Mouse (Mus musculus) midbrain, embryonic 15.5 days (tissue): ENCODE measurements at regions not wholly inside any gene's neighbourhood (a gene's known extent, or its start where the extent isn't known, plus 50 kb on each side); places are given as distances from the start of the nearest gene placed in this dataset.
"Not testable (repeated sequence)": the region's sequence is repeated elsewhere in the genome, so short reads cannot be mapped to it uniquely, and the experiment has no call there.

Experiments
- ATAC-seq: fragments of 200-750 bp; cut with Nextera tagmentation; replicated peaks from 2 replicates; pipeline ENCODE4 v1.8.0; 2017; ENCODE audit warnings: moderate TSS enrichment
- H3K27ac ChIP-seq: fragments of 300-500 bp; sonication (generic); 2 replicates; pipeline ENCODE4 v1.5.1; 2015; ENCODE audit warnings: mild to moderate bottlenecking, inconsistent platforms
- H3K27me3 ChIP-seq: fragments of 300-500 bp; sonication (generic); replicated peaks from 2 replicates; pipeline ENCODE4 v1.6.1; 2015; ENCODE audit warnings: inconsistent platforms
- H3K36me3 ChIP-seq: fragments of 300-500 bp; sonication (generic); replicated peaks from 2 replicates; pipeline ENCODE4 v1.6.1; 2015; ENCODE audit warnings: inconsistent platforms
- H3K4me1 ChIP-seq: fragments of 300-500 bp; sonication (generic); 2 replicates; pipeline ENCODE4 v1.6.1; 2015; ENCODE audit warnings: inconsistent platforms
- H3K4me2 ChIP-seq: fragments of 300-500 bp; sonication (generic); 2 replicates; pipeline ENCODE4 v1.6.1; 2015; ENCODE audit warnings: inconsistent platforms, mild to moderate bottlenecking, moderate library complexity
- H3K4me3 ChIP-seq: fragments of 300-500 bp; sonication (generic); 2 replicates; pipeline ENCODE4 v1.5.1; 2015; ENCODE audit warnings: mild to moderate bottlenecking, inconsistent platforms
- H3K9ac ChIP-seq: fragments of 300-500 bp; sonication (generic); 2 replicates; pipeline ENCODE4 v1.6.1; 2015; ENCODE audit warnings: mild to moderate bottlenecking, inconsistent platforms
- H3K9me3 ChIP-seq: fragments of 300-500 bp; sonication (generic); 2 replicates; pipeline ENCODE4 v1.6.1; 2016; ENCODE audit warnings: inconsistent platforms
- WGBS: fragments of 180-500 bp; shearing (Covaris S2); methylation state at CpG from one replicate; pipeline ENCODE4 v1.1.7; 2015; ENCODE audit warnings: mixed read lengths; 5-methylcytosine and 5-hydroxymethylcytosine counted together

- ATAC-seq = no peak
- Histone ChIP-seq H3K9ac (no peak overlapping the region), H3K27me3 (no peaks in the 10 kb centered on the region), H3K36me3 (no peaks in the 10 kb centered on the region), H3K4me2 (no peak overlapping the region), H3K27ac (no peak overlapping the region), H3K4me1 (peaks cover 5% of the 10 kb centered on the region; the same call in 1 of the 2 replicates), H3K4me3 (no peak overlapping the region), H3K9me3 (no peaks in the 10 kb centered on the region)
- WGBS = 70% methylated on average over 1 of the region's 1 CpGs
Measured at GRCm38 (mm10) chr2:147989616-147990015, 57.2 kb downstream of the Foxa2 start.

- H3K4me2 ChIP-seq = no peak overlapping the region
- no peak overlapping the region for H3K4me3 ChIP-seq
- H3K36me3 ChIP-seq = no peaks in the 10 kb centered on the region
- ATAC-seq = no peak
- no peaks in the 10 kb centered on the region for H3K27me3 ChIP-seq
- H3K27ac ChIP-seq = no peak overlapping the region
- peaks cover 6% of the 10 kb centered on the region; the same call in 1 of the 2 replicates for H3K4me1 ChIP-seq
- no peaks in the 10 kb centered on the region for H3K9me3 ChIP-seq
- H3K9ac ChIP-seq = no peak overlapping the region
Measured at GRCm38 (mm10) chr2:147988586-147988985, 58.2 kb downstream of the Foxa2 start.

- no peaks in the 10 kb centered on the region for H3K36me3 ChIP-seq
- H3K4me2 ChIP-seq = no peak overlapping the region
- H3K27me3 ChIP-seq = no peaks in the 10 kb centered on the region
- peaks cover 6% of the 10 kb centered on the region; the same call in 1 of the 2 replicates for H3K4me1 ChIP-seq
- no peak overlapping the region for H3K27ac ChIP-seq
- H3K9me3 ChIP-seq = no peaks in the 10 kb centered on the region
- WGBS = 83% methylated on average over 2 of the region's 2 CpGs
- no peak for ATAC-seq
- H3K4me3 ChIP-seq = no peak overlapping the region
- H3K9ac ChIP-seq = no peak overlapping the region
Measured at GRCm38 (mm10) chr2:147985261-147985575, 61.6 kb downstream of the Foxa2 start.

- no peak overlapping the region for H3K27ac ChIP-seq
- no peaks in the 10 kb centered on the region for H3K36me3 ChIP-seq
- peak; percentile 54; the same call in 1 of the 2 replicates for ATAC-seq
- no peaks in the 10 kb centered on the region for H3K27me3 ChIP-seq
- H3K4me3 ChIP-seq = no peak overlapping the region
- 34% methylated on average over 12 of the region's 12 CpGs for WGBS
- no peak overlapping the region for H3K4me2 ChIP-seq
- peaks cover 6% of the 10 kb centered on the region; the same call in 1 of the 2 replicates for H3K4me1 ChIP-seq
- H3K9ac ChIP-seq = no peak overlapping the region
- H3K9me3 ChIP-seq = no peaks in the 10 kb centered on the region
Measured at GRCm38 (mm10) chr2:147984547-147985260, 62.1 kb downstream of the Foxa2 start.

- 24% methylated on average over 6 of the region's 6 CpGs for WGBS
- Histone ChIP-seq H3K4me2 (no peak overlapping the region), H3K9me3 (no peaks in the 10 kb centered on the region), H3K9ac (no peak overlapping the region), H3K4me3 (no peak overlapping the region), H3K4me1 (peaks cover 6% of the 10 kb centered on the region; the same call in 1 of the 2 replicates), H3K27me3 (no peaks in the 10 kb centered on the region), H3K36me3 (no peaks in the 10 kb centered on the region), H3K27ac (no peak overlapping the region)
- no peak for ATAC-seq
Measured at GRCm38 (mm10) chr2:147980929-147981479, 65.8 kb downstream of the Foxa2 start.

GRCm38 (mm10) chr2:147980408-147980807 lies 66.4 kb downstream of the Foxa2 start:
- ATAC-seq = no peak
- Histone ChIP-seq H3K4me1 (peaks cover 6% of the 10 kb centered on the region; the same call in 1 of the 2 replicates), H3K27ac (no peak overlapping the region), H3K9me3 (no peaks in the 10 kb centered on the region), H3K36me3 (no peaks in the 10 kb centered on the region), H3K9ac (no peak overlapping the region), H3K4me3 (no peak overlapping the region), H3K27me3 (no peaks in the 10 kb centered on the region), H3K4me2 (no peak overlapping the region)
- 78% methylated on average over 1 of the region's 1 CpGs for WGBS

GRCm38 (mm10) chr2:147979660-147980364 lies 67.0 kb downstream of the Foxa2 start:
- H3K27me3 ChIP-seq = no peaks in the 10 kb centered on the region
- no peak overlapping the region for H3K9ac ChIP-seq
- no peak overlapping the region for H3K27ac ChIP-seq
- H3K4me3 ChIP-seq = no peak overlapping the region
- 90% methylated on average over 4 of the region's 4 CpGs for WGBS
- H3K4me2 ChIP-seq = no peak overlapping the region
- peaks cover 3% of the 10 kb centered on the region; the same call in 1 of the 2 replicates for H3K4me1 ChIP-seq
- H3K36me3 ChIP-seq = no peaks in the 10 kb centered on the region
- no peak for ATAC-seq
- H3K9me3 ChIP-seq = no peaks in the 10 kb centered on the region

GRCm38 (mm10) chr2:147979001-147979400 lies 67.8 kb downstream of the Foxa2 start:
- Histone ChIP-seq H3K36me3 (no peaks in the 10 kb centered on the region), H3K4me2 (no peak overlapping the region), H3K27me3 (no peaks in the 10 kb centered on the region), H3K9ac (no peak overlapping the region), H3K4me1 (no peaks in the 10 kb centered on the region), H3K9me3 (no peaks in the 10 kb centered on the region), H3K27ac (no peak overlapping the region), H3K4me3 (no peak overlapping the region)
- no peak for ATAC-seq
- 79% methylated on average over 1 of the region's 1 CpGs for WGBS

GRCm38 (mm10) chr2:147974776-147975175 lies 72.0 kb downstream of the Foxa2 start:
- H3K4me3 ChIP-seq = no peak overlapping the region
- 0 out of 2 replicates have a peak, but pooled peaks cover 2% of the 10 kb centered on the region for H3K27me3 ChIP-seq
- H3K36me3 ChIP-seq = no peaks in the 10 kb centered on the region
- H3K4me1 ChIP-seq = no peaks in the 10 kb centered on the region
- no peak overlapping the region for H3K27ac ChIP-seq
- H3K4me2 ChIP-seq = no peak overlapping the region
- WGBS = 74% methylated on average over 2 of the region's 2 CpGs
- ATAC-seq = no peak
- no peak overlapping the region for H3K9ac ChIP-seq
- H3K9me3 ChIP-seq = no peaks in the 10 kb centered on the region

GRCm38 (mm10) chr2:147968671-147969070 lies 78.1 kb downstream of the Foxa2 start:
- ATAC-seq = no peak
- H3K9ac ChIP-seq = no peak overlapping the region
- 19% methylated on average over 10 of the region's 10 CpGs for WGBS
- no peak overlapping the region for H3K4me3 ChIP-seq
- H3K27me3 ChIP-seq = 0 out of 2 replicates have a peak, but pooled peaks cover 8% of the 10 kb centered on the region
- no peak overlapping the region for H3K27ac ChIP-seq
- no peaks in the 10 kb centered on the region for H3K4me1 ChIP-seq
- H3K9me3 ChIP-seq = no peaks in the 10 kb centered on the region
- H3K4me2 ChIP-seq = no peak overlapping the region
- no peaks in the 10 kb centered on the region for H3K36me3 ChIP-seq

GRCm38 (mm10) chr2:147967829-147968529 lies 78.8 kb downstream of the Foxa2 start:
- Histone ChIP-seq H3K4me2 (no peak overlapping the region), H3K27ac (no peak overlapping the region), H3K9me3 (no peaks in the 10 kb centered on the region), H3K4me3 (no peak overlapping the region), H3K9ac (no peak overlapping the region), H3K27me3 (0 out of 2 replicates have a peak, but pooled peaks cover 8% of the 10 kb centered on the region), H3K36me3 (no peaks in the 10 kb centered on the region), H3K4me1 (no peaks in the 10 kb centered on the region)
- 58% methylated on average over 9 of the region's 9 CpGs for WGBS
- ATAC-seq = no peak

GRCm38 (mm10) chr2:147963284-147963683 lies 83.5 kb downstream of the Foxa2 start:
- not testable (repeated sequence) for H3K9me3 ChIP-seq, H3K9ac ChIP-seq, ATAC-seq, H3K4me2 ChIP-seq, H3K4me3 ChIP-seq, H3K27me3 ChIP-seq, H3K36me3 ChIP-seq, H3K27ac ChIP-seq, H3K4me1 ChIP-seq
- WGBS = 81% methylated on average over 1 of the region's 1 CpGs
